8 mouse cellular contexts compared by ENCODE assay signal in the genomic region with DNA sequence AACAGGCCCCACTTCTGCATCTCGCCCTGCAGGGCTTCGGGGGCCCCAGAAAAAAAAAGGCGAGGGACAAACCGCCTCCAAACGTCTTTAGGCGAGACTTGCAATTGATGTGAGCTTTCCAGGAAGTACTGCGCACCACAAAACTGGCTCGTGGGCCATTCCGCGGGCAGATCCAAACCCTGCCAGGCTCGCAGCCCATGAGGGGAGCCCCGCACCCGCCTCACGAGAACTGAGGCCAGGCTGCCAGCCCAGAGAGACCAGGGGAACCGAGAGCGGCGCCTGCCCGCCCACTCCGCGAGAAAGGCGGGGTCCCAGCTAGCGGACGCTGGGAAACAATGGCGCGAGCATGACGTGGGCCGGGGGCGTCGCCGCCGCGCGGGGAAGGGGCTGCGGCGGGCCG. TPM values are rescaled to one million over a fixed set of nuclear protein-coding genes. Genes with fewer than 3 reads are reported as not detected.
DNase-seq lines count a peak whose midpoint lies in the region; ATAC-seq lines count a peak whose summit lies in the region.

No protein-coding gene starts in this region.

- WGBS in forebrain, embryonic 11.5 days = under 1% methylated on average over 36 of the region's 36 CpGs
- WGBS in heart, embryonic 16.5 days = under 1% methylated on average over 26 of the region's 36 CpGs
- 1% methylated on average over 36 of the region's 36 CpGs for WGBS in liver, embryonic 15.5 days (ENCODE audit: insufficient replicate concordance)
- WGBS in neural tube, embryonic 11.5 days = 0% methylated on average over 33 of the region's 36 CpGs
- WGBS in stomach, embryonic 16.5 days = 0% methylated on average over 36 of the region's 36 CpGs

- peak overlapping the region; percentile 70 for H3K27ac ChIP-seq in brown adipose tissue, adult 24 weeks (replicated peaks; ENCODE audit: low read depth, low read length)
- peak overlapping the region; percentile 87 for H3K27ac ChIP-seq in forebrain, embryonic 11.5 days (ENCODE audit: low read depth, low read length)
- H3K27ac ChIP-seq in heart, embryonic 16.5 days (ENCODE audit: low read length) = peak overlapping the region; percentile 97
- peak overlapping the region; percentile 94 for H3K27ac ChIP-seq in liver, embryonic 15.5 days (replicated peaks)
- peak overlapping the region; percentile 96 for H3K27ac ChIP-seq in neural tube, embryonic 11.5 days (ENCODE audit: low read depth, low read length)
- peak overlapping the region; percentile 97 for H3K27ac ChIP-seq in stomach, embryonic 16.5 days (ENCODE audit: low read length)

- ATAC-seq in forebrain, embryonic 11.5 days (replicated peaks; ENCODE audit: low FRiP score) = peak; percentile 89
- peak; percentile 89 for ATAC-seq in heart, embryonic 16.5 days (replicated peaks; ENCODE audit: extremely low read depth, insufficient read depth, low FRiP score)
- ATAC-seq in liver, embryonic 15.5 days (ENCODE audit: insufficient read depth) = peak; percentile 77
- ATAC-seq in neural tube, embryonic 11.5 days (ENCODE audit: insufficient read depth, low FRiP score, low TSS enrichment) = peak; percentile 87
- ATAC-seq in stomach, embryonic 16.5 days (ENCODE audit: insufficient read depth, low FRiP score) = peak; percentile 89

- no peaks in the 10 kb centered on the region for H3K36me3 ChIP-seq in forebrain, embryonic 11.5 days (ENCODE audit: control insufficient read depth, insufficient read depth, low read length)
- H3K36me3 ChIP-seq in heart, embryonic 16.5 days (ENCODE audit: control insufficient read depth, insufficient read depth) = no peaks in the 10 kb centered on the region
- H3K36me3 ChIP-seq in liver, embryonic 15.5 days (replicated peaks) = no peaks in the 10 kb centered on the region
- no peaks in the 10 kb centered on the region for H3K36me3 ChIP-seq in neural tube, embryonic 11.5 days (ENCODE audit: control insufficient read depth, insufficient read depth, low read length)
- no peaks in the 10 kb centered on the region for H3K36me3 ChIP-seq in stomach, embryonic 16.5 days (ENCODE audit: control insufficient read depth, insufficient read depth, low read length)

- H3K9me3 ChIP-seq in forebrain, embryonic 11.5 days (ENCODE audit: control insufficient read depth, low read length) = no peaks in the 10 kb centered on the region
- no peaks in the 10 kb centered on the region for H3K9me3 ChIP-seq in heart, embryonic 16.5 days (replicated peaks; ENCODE audit: control insufficient read depth, low read length)
- H3K9me3 ChIP-seq in liver, embryonic 15.5 days (replicated peaks) = no peaks in the 10 kb centered on the region
- no peaks in the 10 kb centered on the region for H3K9me3 ChIP-seq in neural tube, embryonic 11.5 days (ENCODE audit: control insufficient read depth, low read length)
- no peaks in the 10 kb centered on the region for H3K9me3 ChIP-seq in stomach, embryonic 16.5 days (replicated peaks; ENCODE audit: control insufficient read depth, low read length)

- DNase-seq in CD4-positive, CD25-positive, alpha-beta regulatory T cell, adult 2 months (ENCODE audit: low read depth, low spot score) = peak; percentile 86
- peak; percentile 92 for DNase-seq in forebrain, embryonic 11.5 days (ENCODE audit: low spot score)
- peak; percentile 80 to 89 for DNase-seq in kidney, postnatal 36 days
- DNase-seq in neural tube, embryonic 11.5 days (ENCODE audit: low spot score) = peak; percentile 88

- peak overlapping the region; percentile 91 for H3K4me3 ChIP-seq in brown adipose tissue, adult 24 weeks (ENCODE audit: insufficient read depth, low read depth, low read length)
- H3K4me3 ChIP-seq in forebrain, embryonic 11.5 days (ENCODE audit: low read depth, low read length) = peak overlapping the region; percentile 73
- peak overlapping the region; percentile 89 for H3K4me3 ChIP-seq in heart, embryonic 16.5 days (ENCODE audit: low read length)
- peak overlapping the region; percentile 91 for H3K4me3 ChIP-seq in liver, embryonic 15.5 days (replicated peaks)
- H3K4me3 ChIP-seq in neural tube, embryonic 11.5 days (ENCODE audit: low read depth, low read length) = peak overlapping the region; percentile 73
- H3K4me3 ChIP-seq in stomach, embryonic 16.5 days (replicated peaks; ENCODE audit: low read length) = peak overlapping the region; percentile 83

- peaks cover 10% of the 10 kb centered on the region; the same call in 1 of the 2 replicates for H3K4me1 ChIP-seq in brown adipose tissue, adult 24 weeks (ENCODE audit: control insufficient read depth, insufficient read depth, insufficient read length, low read length)
- H3K4me1 ChIP-seq in forebrain, embryonic 11.5 days (replicated peaks; ENCODE audit: control insufficient read depth, insufficient read depth, low read length) = 0 out of 2 replicates have a peak, but pooled peaks cover 2% of the 10 kb centered on the region
- H3K4me1 ChIP-seq in heart, embryonic 16.5 days (ENCODE audit: control insufficient read depth, insufficient read depth, low read length) = peaks cover 37% of the 10 kb centered on the region
- H3K4me1 ChIP-seq in liver, embryonic 15.5 days (replicated peaks) = peaks cover 62% of the 10 kb centered on the region
- H3K4me1 ChIP-seq in neural tube, embryonic 11.5 days (ENCODE audit: control insufficient read depth, insufficient read depth, low read length) = peaks cover 5% of the 10 kb centered on the region; the same call in 1 of the 2 replicates
- peaks cover 34% of the 10 kb centered on the region for H3K4me1 ChIP-seq in stomach, embryonic 16.5 days (ENCODE audit: control insufficient read depth, insufficient read depth, low read length)

- H3K9ac ChIP-seq in forebrain, embryonic 11.5 days (ENCODE audit: low read length) = peak overlapping the region; percentile 92
- H3K9ac ChIP-seq in heart, embryonic 16.5 days (ENCODE audit: low read length) = peak overlapping the region; percentile 97
- peak overlapping the region; percentile 97 for H3K9ac ChIP-seq in liver, embryonic 15.5 days
- H3K9ac ChIP-seq in neural tube, embryonic 11.5 days (ENCODE audit: low read length) = peak overlapping the region; percentile 86
- peak overlapping the region; percentile 97 for H3K9ac ChIP-seq in stomach, embryonic 16.5 days (ENCODE audit: low read length)

- H3K4me2 ChIP-seq in forebrain, embryonic 11.5 days (ENCODE audit: low read depth, low read length, severe bottlenecking) = peak overlapping the region; percentile 71
- peak overlapping the region; percentile 75 for H3K4me2 ChIP-seq in heart, embryonic 16.5 days (ENCODE audit: low read depth, low read length)
- H3K4me2 ChIP-seq in liver, embryonic 15.5 days = peak overlapping the region; percentile 83
- H3K4me2 ChIP-seq in neural tube, embryonic 11.5 days (ENCODE audit: low read depth) = peak overlapping the region; percentile 68
- H3K4me2 ChIP-seq in stomach, embryonic 16.5 days (ENCODE audit: low read depth, low read length) = peak overlapping the region; percentile 63

- H3K27me3 ChIP-seq in forebrain, embryonic 11.5 days (ENCODE audit: control insufficient read depth, insufficient read depth, low read length) = no peaks in the 10 kb centered on the region
- no peaks in the 10 kb centered on the region for H3K27me3 ChIP-seq in heart, embryonic 16.5 days (ENCODE audit: control insufficient read depth, insufficient read depth, low read length)
- no peaks in the 10 kb centered on the region for H3K27me3 ChIP-seq in liver, embryonic 15.5 days
- no peaks in the 10 kb centered on the region for H3K27me3 ChIP-seq in neural tube, embryonic 11.5 days (ENCODE audit: control insufficient read depth, insufficient read depth, low read length)
- no peaks in the 10 kb centered on the region for H3K27me3 ChIP-seq in stomach, embryonic 16.5 days (ENCODE audit: control insufficient read depth, insufficient read depth, low read length)

RNA-seq across cellular contexts. Expression of a gene that starts 52.8 kb away (rescaled TPM):
- not detected in 2 replicates for polyA plus RNA-seq in brown adipose tissue, adult 24 weeks (2012; ENCODE audit: insufficient read depth, insufficient read length, missing spikeins)
- 102 and 110 TPM in 2 replicates for polyA plus RNA-seq in forebrain, embryonic 11.5 days (2014; fragmentation: Nextera tagmentation; extraction: Ambion mirVana)
- 0.37 and 0.41 TPM in 2 replicates for polyA plus RNA-seq in heart, embryonic 16.5 days (2015; fragmentation: Nextera tagmentation; extraction: Ambion mirVana)
- 0.23 and 0.36 TPM in 2 replicates for polyA plus RNA-seq in liver, embryonic 15.5 days (2015; fragmentation: Nextera tagmentation; extraction: Ambion mirVana)
- polyA plus RNA-seq in neural tube, embryonic 11.5 days (2014; fragmentation: Nextera tagmentation; extraction: Ambion mirVana) = 276 and 332 TPM in 2 replicates
- polyA plus RNA-seq in stomach, embryonic 16.5 days (2015; fragmentation: Nextera tagmentation; extraction: Ambion mirVana) = 5.7 and 6.5 TPM in 2 replicates

RNA-seq across cellular contexts. Expression of a gene that starts 53.3 kb away (rescaled TPM):
- polyA plus RNA-seq in brown adipose tissue, adult 24 weeks (2012; ENCODE audit: insufficient read depth, insufficient read length, missing spikeins) = 31.8 and 36.0 TPM in 2 replicates
- polyA plus RNA-seq in forebrain, embryonic 11.5 days (2014; fragmentation: Nextera tagmentation; extraction: Ambion mirVana) = 71.8 and 77.9 TPM in 2 replicates
- 136 and 142 TPM in 2 replicates for polyA plus RNA-seq in heart, embryonic 16.5 days (2015; fragmentation: Nextera tagmentation; extraction: Ambion mirVana)
- 42.7 and 44.4 TPM in 2 replicates for polyA plus RNA-seq in liver, embryonic 15.5 days (2015; fragmentation: Nextera tagmentation; extraction: Ambion mirVana)
- polyA plus RNA-seq in neural tube, embryonic 11.5 days (2014; fragmentation: Nextera tagmentation; extraction: Ambion mirVana) = 68.3 and 71.7 TPM in 2 replicates
- polyA plus RNA-seq in stomach, embryonic 16.5 days (2015; fragmentation: Nextera tagmentation; extraction: Ambion mirVana) = 86.4 and 91.2 TPM in 2 replicates

Comparison
In these comparisons a context has a peak if more than half of its experiments do, and no peak if none do; other contexts are left out.
1. Peak in every context shown above with its lines: DNase-seq, ATAC-seq, H3K4me3 ChIP-seq and H3K27ac ChIP-seq.
2. RNA of a gene that starts 52.8 kb away (polyA plus RNA-seq): 276 to 332 TPM in neural tube, embryonic 11.5 days and 102 to 110 TPM in forebrain, embryonic 11.5 days; 5.7 to 6.5 TPM in stomach, embryonic 16.5 days, 0.37 to 0.41 TPM in heart, embryonic 16.5 days, 0.23 to 0.36 TPM in liver, embryonic 15.5 days and not detected in brown adipose tissue, adult 24 weeks; every median in the first group is over 10 times any median in the second.